Mouse (Mus musculus): ENCODE results near the gene Pigk. TPM values are rescaled to one million over a fixed set of nuclear protein-coding genes. Genes with fewer than 3 reads are reported as not detected.

Gene Pigk
- polyA plus RNA-seq, 1 experiment = 73.2 TPM

GRCm38 (mm10) chr3:152925364-152925763 is 211.5 kb downstream of the Pigk start:
- Histone ChIP-seq H3K27ac (ENCODE audit: insufficient read depth, low read length) (no peak overlapping the region), H3K4me3 (ENCODE audit: insufficient read depth, low read length) (no peak overlapping the region), H3K4me1 (ENCODE audit: control insufficient read depth, insufficient read depth, low read length) (no peaks in the 10 kb centered on the region)
- TF ChIP-seq CTCF (IDR thresholded peaks at IDR 0.05; ENCODE audit: borderline replicate concordance, insufficient read depth, low read length) (no peak), POLR2A (IDR thresholded peaks at IDR 0.05; ENCODE audit: low read depth, low read length) (no peak)

- TF ChIP-seq CTCF (IDR thresholded peaks at IDR 0.05; ENCODE audit: borderline replicate concordance, insufficient read depth, low read length) = no peak
- no peak for TF ChIP-seq POLR2A (IDR thresholded peaks at IDR 0.05; ENCODE audit: low read depth, low read length)
- Histone ChIP-seq H3K4me1 (ENCODE audit: control insufficient read depth, insufficient read depth, low read length) (no peaks in the 10 kb centered on the region), H3K4me3 (ENCODE audit: insufficient read depth, low read length) (no peak overlapping the region), H3K27ac (ENCODE audit: insufficient read depth, low read length) (no peak overlapping the region)
These were observed 212.3 kb downstream of the Pigk start for GRCm38 (mm10) chr3:152926166-152926565.

DNA sequence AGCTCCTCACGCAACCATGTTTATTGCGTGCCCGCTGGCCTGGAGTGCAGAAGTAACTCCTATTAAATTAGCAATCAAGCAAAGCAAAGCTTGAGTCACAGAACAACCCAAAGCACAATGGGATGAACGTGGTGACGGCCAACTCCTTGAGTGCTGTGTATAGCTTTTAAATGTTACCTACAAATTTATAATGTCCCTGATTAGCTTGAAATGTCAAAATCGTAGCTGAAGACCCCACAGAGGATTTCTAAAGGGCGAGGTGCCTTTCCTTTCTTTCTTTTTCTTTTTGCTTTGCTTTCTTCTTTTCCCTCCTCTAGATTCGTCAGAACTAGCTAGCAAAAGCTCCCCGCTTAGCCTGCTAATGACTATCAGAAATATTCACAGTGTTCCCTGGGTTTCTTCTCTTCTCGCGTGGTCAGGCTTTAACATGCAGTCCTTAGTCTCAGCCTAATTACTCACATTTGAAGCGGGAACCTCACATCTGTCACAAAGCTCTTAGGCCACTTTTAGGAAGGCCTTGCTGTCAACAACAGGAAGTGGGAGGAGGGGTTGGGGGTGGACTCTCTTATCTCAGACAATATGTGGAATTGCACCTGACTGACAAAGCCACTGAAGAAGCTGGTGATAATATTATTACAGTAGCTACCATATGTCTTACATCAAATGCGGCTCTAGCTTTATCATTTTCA is 214.5 kb downstream of the Pigk start:
- H3K4me3 ChIP-seq (ENCODE audit: insufficient read depth, low read length) = no peak overlapping the region
- TF ChIP-seq POLR2A (IDR thresholded peaks at IDR 0.05; ENCODE audit: low read depth, low read length) = no peak
- no peak for TF ChIP-seq CTCF (IDR thresholded peaks at IDR 0.05; ENCODE audit: borderline replicate concordance, insufficient read depth, low read length)
- H3K27ac ChIP-seq (ENCODE audit: insufficient read depth, low read length) = no peak overlapping the region
- H3K4me1 ChIP-seq (ENCODE audit: control insufficient read depth, insufficient read depth, low read length) = no peaks in the 10 kb centered on the region

GRCm38 (mm10) chr3:152929256-152929787 is 215.4 kb downstream of the Pigk start:
- no peak overlapping the region for H3K27ac ChIP-seq (ENCODE audit: insufficient read depth, low read length)
- H3K4me3 ChIP-seq (ENCODE audit: insufficient read depth, low read length) = no peak overlapping the region
- TF ChIP-seq CTCF (IDR thresholded peaks at IDR 0.05; ENCODE audit: borderline replicate concordance, insufficient read depth, low read length) (no peak), POLR2A (IDR thresholded peaks at IDR 0.05; ENCODE audit: low read depth, low read length) (no peak)
- no peaks in the 10 kb centered on the region for H3K4me1 ChIP-seq (ENCODE audit: control insufficient read depth, insufficient read depth, low read length)

GRCm38 (mm10) chr3:152929788-152930281 is 215.9 kb downstream of the Pigk start:
- Histone ChIP-seq H3K4me1 (ENCODE audit: control insufficient read depth, insufficient read depth, low read length) (no peaks in the 10 kb centered on the region), H3K4me3 (ENCODE audit: insufficient read depth, low read length) (no peak overlapping the region), H3K27ac (ENCODE audit: insufficient read depth, low read length) (no peak overlapping the region)
- no peak for TF ChIP-seq CTCF (IDR thresholded peaks at IDR 0.05; ENCODE audit: borderline replicate concordance, insufficient read depth, low read length)
- no peak for TF ChIP-seq POLR2A (IDR thresholded peaks at IDR 0.05; ENCODE audit: low read depth, low read length)

DNA sequence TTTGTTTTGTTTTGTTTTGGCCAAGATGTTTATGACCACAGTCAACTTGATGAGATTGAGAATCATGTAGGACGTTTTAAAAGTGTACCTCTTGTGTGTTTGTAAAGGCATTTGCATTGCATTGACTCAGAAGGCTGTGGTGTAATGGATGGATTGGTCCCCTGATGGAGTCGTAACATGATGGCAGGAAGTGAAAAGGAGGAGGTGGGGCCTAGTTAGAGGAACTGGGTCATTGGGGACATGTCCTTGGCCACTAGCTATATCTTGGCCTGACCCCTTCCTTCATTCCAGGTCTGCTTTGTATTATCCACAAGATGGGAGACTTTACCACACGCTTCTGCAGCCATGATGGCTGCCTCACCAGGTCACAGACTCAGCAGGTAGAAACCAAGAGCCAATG is 217.5 kb downstream of the Pigk start:
- H3K4me1 ChIP-seq (ENCODE audit: control insufficient read depth, insufficient read depth, low read length) = no peaks in the 10 kb centered on the region
- TF ChIP-seq POLR2A (IDR thresholded peaks at IDR 0.05; ENCODE audit: low read depth, low read length) (no peak), CTCF (IDR thresholded peaks at IDR 0.05; ENCODE audit: borderline replicate concordance, insufficient read depth, low read length) (no peak)
- H3K4me3 ChIP-seq (ENCODE audit: insufficient read depth, low read length) = no peak overlapping the region

GRCm38 (mm10) chr3:152932096-152932495 is 218.2 kb downstream of the Pigk start:
- TF ChIP-seq CTCF (IDR thresholded peaks at IDR 0.05; ENCODE audit: borderline replicate concordance, insufficient read depth, low read length) (no peak), POLR2A (IDR thresholded peaks at IDR 0.05; ENCODE audit: low read depth, low read length) (no peak)
- H3K27ac ChIP-seq (ENCODE audit: insufficient read depth, low read length) = no peak overlapping the region
- H3K4me1 ChIP-seq (ENCODE audit: control insufficient read depth, insufficient read depth, low read length) = no peaks in the 10 kb centered on the region

More for the DNA sequence above, 217.5 kb downstream of the Pigk start:
- H3K27ac ChIP-seq (ENCODE audit: insufficient read depth, low read length) = no peak overlapping the region

DNA sequence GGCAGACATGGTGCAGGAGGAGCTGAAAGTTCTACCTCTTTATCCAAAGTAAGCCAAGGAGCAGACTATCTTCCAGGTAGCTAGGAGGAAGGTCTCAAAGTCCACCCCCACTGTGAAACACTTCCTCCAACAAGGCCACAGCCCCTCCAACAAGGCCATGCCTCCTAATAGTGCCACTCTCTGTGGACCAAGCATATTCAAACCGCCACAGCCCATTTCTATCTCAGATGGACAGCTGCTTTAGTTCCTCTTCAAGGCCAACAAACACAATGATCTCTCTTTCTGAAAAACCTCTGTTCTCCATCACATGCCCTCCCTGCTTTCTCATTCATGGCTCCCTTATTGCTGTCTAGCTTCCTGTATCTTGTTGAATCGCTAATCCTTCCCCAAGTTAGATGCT is 218.6 kb downstream of the Pigk start:
- Histone ChIP-seq H3K4me3 (ENCODE audit: insufficient read depth, low read length) (no peak overlapping the region), H3K27ac (ENCODE audit: insufficient read depth, low read length) (no peak overlapping the region), H3K4me1 (ENCODE audit: control insufficient read depth, insufficient read depth, low read length) (no peaks in the 10 kb centered on the region)
- TF ChIP-seq CTCF (IDR thresholded peaks at IDR 0.05; ENCODE audit: borderline replicate concordance, insufficient read depth, low read length) (no peak), POLR2A (IDR thresholded peaks at IDR 0.05; ENCODE audit: low read depth, low read length) (no peak)

More at GRCm38 (mm10) chr3:152932096-152932495, 218.2 kb downstream of the Pigk start:
- H3K4me3 ChIP-seq (ENCODE audit: insufficient read depth, low read length) = no peak overlapping the region

DNA sequence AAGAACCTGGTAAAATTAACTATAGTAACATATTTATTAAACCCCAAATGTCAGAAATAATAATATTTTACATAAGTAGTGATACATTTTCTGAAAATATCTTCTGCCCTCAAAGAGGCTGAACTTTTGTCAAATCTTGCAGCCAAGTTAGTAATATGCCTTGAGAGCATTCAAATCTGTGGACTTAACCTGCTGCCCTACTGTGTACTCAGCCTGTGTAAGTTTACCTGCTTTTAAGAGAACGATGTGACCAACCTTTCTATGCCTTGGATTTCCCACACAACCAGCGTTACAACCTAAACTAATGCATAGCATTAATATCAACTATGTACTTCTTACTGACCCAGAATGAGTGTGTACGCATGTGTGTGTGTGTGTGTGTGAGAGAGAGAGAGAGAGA is 219.8 kb downstream of the Pigk start:
- Histone ChIP-seq H3K4me3 (ENCODE audit: insufficient read depth, low read length) (no peak overlapping the region), H3K4me1 (ENCODE audit: control insufficient read depth, insufficient read depth, low read length) (no peaks in the 10 kb centered on the region), H3K27ac (ENCODE audit: insufficient read depth, low read length) (no peak overlapping the region)
- TF ChIP-seq CTCF (IDR thresholded peaks at IDR 0.05; ENCODE audit: borderline replicate concordance, insufficient read depth, low read length) = no peak
- TF ChIP-seq POLR2A (IDR thresholded peaks at IDR 0.05; ENCODE audit: low read depth, low read length) = no peak

DNA sequence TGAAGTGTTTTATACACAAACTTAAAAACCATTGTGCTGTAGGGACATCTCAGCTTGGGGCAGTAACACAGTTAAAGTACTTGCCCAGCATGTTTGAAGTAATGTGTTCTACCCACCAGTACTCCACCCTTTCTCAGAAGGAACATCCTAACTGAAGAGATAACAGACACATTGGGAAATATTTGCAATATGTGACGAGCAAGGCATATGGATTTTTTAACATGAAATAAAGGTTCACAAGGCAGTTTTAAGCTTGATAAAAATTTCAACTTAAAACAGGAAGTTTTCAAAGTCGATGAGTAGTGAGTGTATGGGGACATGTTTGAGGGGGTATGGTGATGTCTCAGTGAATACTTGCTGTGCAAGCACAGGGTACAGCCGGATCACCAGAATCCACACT is 222.4 kb downstream of the Pigk start:
- H3K27ac ChIP-seq (ENCODE audit: insufficient read depth, low read length) = no peak overlapping the region
- no peak overlapping the region for H3K4me3 ChIP-seq (ENCODE audit: insufficient read depth, low read length)
- no peaks in the 10 kb centered on the region for H3K4me1 ChIP-seq (ENCODE audit: control insufficient read depth, insufficient read depth, low read length)
- TF ChIP-seq CTCF (IDR thresholded peaks at IDR 0.05; ENCODE audit: borderline replicate concordance, insufficient read depth, low read length) (no peak), POLR2A (IDR thresholded peaks at IDR 0.05; ENCODE audit: low read depth, low read length) (no peak)
